Mouse (Mus musculus): ENCODE data around the gene Tnfrsf12a. TPM values are rescaled to one million over a fixed set of nuclear protein-coding genes. Genes with fewer than 3 reads are reported as not detected.

The Tnfrsf12a gene
- polyA plus RNA-seq, 1 experiment from 2014 or later, result 4.3 TPM

- DNase-seq (ENCODE audit: low spot score), result peak; percentile 61
- Histone ChIP-seq H3K4me2 (ENCODE audit: low read depth, severe bottlenecking) (no peak overlapping the region), H3K4me1 (ENCODE audit: control insufficient read depth, insufficient read depth, low read length) (no peaks in the 10 kb centered on the region), H3K27ac (replicated peaks; ENCODE audit: low read depth, low read length) (no peak overlapping the region), H3K9me3 (ENCODE audit: control insufficient read depth, low read length) (no peaks in the 10 kb centered on the region), H3K36me3 (ENCODE audit: control insufficient read depth, insufficient read depth, low read length) (peaks cover 8% of the 10 kb centered on the region), H3K9ac (ENCODE audit: low read length) (no peak overlapping the region), H3K4me3 (ENCODE audit: low read depth, low read length) (no peak overlapping the region), H3K27me3 (ENCODE audit: control insufficient read depth, insufficient read depth, low read length) (peaks cover 22% of the 10 kb centered on the region)
- 12% methylated on average over 5 of the region's 5 CpGs for WGBS
- ATAC-seq (ENCODE audit: insufficient number of reproducible peaks, low FRiP score, low TSS enrichment, low read depth), result peak; percentile 45; the same call in 1 of the 2 replicates
Measured at GRCm38 (mm10) chr17:23664556-23665021, 12.7 kb downstream of the Tnfrsf12a start.

DNA sequence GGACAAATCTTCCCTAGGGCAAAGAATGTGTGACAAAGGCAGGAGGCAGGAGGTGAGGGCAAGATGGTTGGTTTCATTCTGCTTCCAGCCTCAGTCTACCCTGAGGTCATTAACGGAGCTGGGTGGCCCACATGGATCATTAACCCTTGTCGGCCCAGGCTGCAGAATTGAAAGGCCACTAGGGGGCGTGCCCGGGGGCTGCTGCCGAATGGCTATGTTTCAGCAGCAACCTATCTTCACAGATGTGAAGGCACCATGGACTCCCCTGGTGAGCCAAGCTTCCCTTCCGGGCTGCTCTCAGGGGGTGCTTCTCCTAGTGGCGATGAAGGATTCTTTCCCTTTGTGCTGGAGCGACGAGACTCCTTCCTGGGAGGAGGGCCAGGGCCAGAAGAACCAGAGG, 15.7 kb downstream of the Tnfrsf12a start:
- WGBS, result 4% methylated on average over 9 of the region's 9 CpGs
- Histone ChIP-seq H3K9me3 (ENCODE audit: control insufficient read depth, low read length) (no peaks in the 10 kb centered on the region), H3K36me3 (ENCODE audit: control insufficient read depth, insufficient read depth, low read length) (peaks cover under 1% of the 10 kb centered on the region; the same call in 1 of the 2 replicates), H3K27ac (replicated peaks; ENCODE audit: low read depth, low read length) (no peak overlapping the region), H3K4me2 (ENCODE audit: low read depth, severe bottlenecking) (no peak overlapping the region), H3K27me3 (ENCODE audit: control insufficient read depth, insufficient read depth, low read length) (peaks cover 22% of the 10 kb centered on the region), H3K4me3 (ENCODE audit: low read depth, low read length) (no peak overlapping the region), H3K9ac (ENCODE audit: low read length) (no peak overlapping the region), H3K4me1 (ENCODE audit: control insufficient read depth, insufficient read depth, low read length) (no peaks in the 10 kb centered on the region)
- ATAC-seq (ENCODE audit: insufficient number of reproducible peaks, low FRiP score, low TSS enrichment, low read depth) (no peak), DNase-seq (ENCODE audit: low spot score) (peak; percentile 47)

- Histone ChIP-seq H3K4me3 (ENCODE audit: low read depth, low read length) (no peak overlapping the region), H3K4me2 (ENCODE audit: low read depth, severe bottlenecking) (no peak overlapping the region)
Measured at GRCm38 (mm10) chr17:23660876-23661200, 16.4 kb downstream of the Tnfrsf12a start.

DNA sequence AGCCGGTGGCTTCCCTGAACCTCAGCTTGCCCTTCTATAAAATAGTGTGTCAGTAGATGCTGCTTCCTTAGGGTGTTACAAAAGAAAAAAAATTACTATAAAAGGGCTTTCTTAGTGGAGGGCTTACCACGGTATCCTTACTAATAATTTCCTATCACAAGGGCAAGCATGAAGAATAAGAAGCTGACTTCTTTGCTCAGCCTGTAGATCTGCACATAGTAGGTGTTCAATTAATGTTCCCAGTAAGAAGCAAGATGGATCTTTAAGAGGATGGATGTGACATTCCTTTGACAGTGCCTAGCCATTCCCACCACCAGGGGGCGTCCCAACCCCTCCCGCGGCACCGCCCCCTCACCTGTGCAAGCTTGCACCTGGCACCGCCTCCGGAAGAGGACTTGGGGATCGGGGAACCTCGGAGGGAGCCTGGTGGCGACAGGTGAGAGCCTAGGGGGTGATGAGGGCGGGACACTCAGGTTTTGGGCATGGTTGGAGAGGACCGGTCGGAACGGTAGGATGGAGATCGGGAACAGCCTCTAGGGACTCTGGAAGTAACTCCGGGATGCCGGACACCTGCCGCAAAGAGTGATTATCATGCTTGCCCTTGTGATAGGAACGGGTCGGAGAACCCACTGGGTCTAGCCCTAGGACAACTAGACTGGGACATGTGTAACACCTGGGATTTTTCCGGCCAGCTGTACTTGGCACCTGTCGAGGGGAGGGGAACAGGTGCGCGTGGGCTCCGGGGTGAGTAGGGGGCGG, 17.0 kb downstream of the Tnfrsf12a start, which contains the start of gene Bicdl2:
Gene Bicdl2, plus strand, starts transcription at position 390 of the 759 bp plus-strand sequence.
- no peak within 1 kb of the TSS for H3K4me2 ChIP-seq (ENCODE audit: low read depth, severe bottlenecking)
- H3K27me3 ChIP-seq (ENCODE audit: control insufficient read depth, insufficient read depth, low read length), result peaks cover 22% of the 10 kb centered on the region
- DNase-seq (ENCODE audit: low spot score) (peak; percentile 67), ATAC-seq (ENCODE audit: insufficient number of reproducible peaks, low FRiP score, low TSS enrichment, low read depth) (no peak)
- H3K4me1 ChIP-seq (ENCODE audit: control insufficient read depth, insufficient read depth, low read length), result no peaks in the 10 kb centered on the region
- 6% methylated on average over 27 of the region's 27 CpGs for WGBS
- H3K9me3 ChIP-seq (ENCODE audit: control insufficient read depth, low read length), result no peaks in the 10 kb centered on the region
- H3K27ac ChIP-seq (replicated peaks; ENCODE audit: low read depth, low read length), result no peak within 1 kb of the TSS
- H3K4me3 ChIP-seq (ENCODE audit: low read depth, low read length), result no peak within 1 kb of the TSS
- no peak within 1 kb of the TSS for H3K9ac ChIP-seq (ENCODE audit: low read length)
- H3K36me3 ChIP-seq (ENCODE audit: control insufficient read depth, insufficient read depth, low read length), result no peaks in the 10 kb centered on the region

More at GRCm38 (mm10) chr17:23660876-23661200, 16.4 kb downstream of the Tnfrsf12a start:
- Histone ChIP-seq H3K4me1 (ENCODE audit: control insufficient read depth, insufficient read depth, low read length) (no peaks in the 10 kb centered on the region), H3K9me3 (ENCODE audit: control insufficient read depth, low read length) (no peaks in the 10 kb centered on the region), H3K9ac (ENCODE audit: low read length) (no peak overlapping the region), H3K36me3 (ENCODE audit: control insufficient read depth, insufficient read depth, low read length) (no peaks in the 10 kb centered on the region), H3K27me3 (ENCODE audit: control insufficient read depth, insufficient read depth, low read length) (peaks cover 22% of the 10 kb centered on the region), H3K27ac (replicated peaks; ENCODE audit: low read depth, low read length) (no peak overlapping the region)
- 4% methylated on average over 14 of the region's 14 CpGs for WGBS
- DNase-seq (ENCODE audit: low spot score) (no peak), ATAC-seq (ENCODE audit: insufficient number of reproducible peaks, low FRiP score, low TSS enrichment, low read depth) (no peak)

DNA sequence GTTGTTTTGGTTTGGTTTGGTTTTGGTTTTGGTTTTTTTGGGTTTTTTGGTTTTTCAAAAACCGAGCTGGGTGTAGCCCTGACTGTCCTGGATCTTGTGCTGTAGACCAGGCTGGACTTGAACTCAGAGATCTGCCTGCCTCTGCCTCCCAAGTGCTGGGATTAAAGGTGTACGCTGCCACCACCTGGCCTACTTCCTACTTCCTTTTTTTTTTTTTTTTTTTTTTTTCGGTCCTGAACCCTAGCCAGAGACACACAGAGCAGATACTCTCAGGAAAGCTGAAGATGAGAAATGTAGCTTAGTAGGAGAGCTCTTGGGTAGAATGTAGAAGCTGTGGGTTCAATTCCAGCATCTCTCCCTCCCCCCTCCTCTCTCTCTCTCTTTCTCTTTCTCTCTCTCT, 18.8 kb downstream of the Tnfrsf12a start:
- Histone ChIP-seq H3K27me3 (ENCODE audit: control insufficient read depth, insufficient read depth, low read length) (peaks cover 22% of the 10 kb centered on the region), H3K9ac (ENCODE audit: low read length) (no peak overlapping the region)

GRCm38 (mm10) chr17:23654410-23654809, 22.9 kb downstream of the Tnfrsf12a start:
- Histone ChIP-seq H3K27ac (replicated peaks; ENCODE audit: low read depth, low read length) (no peak overlapping the region), H3K27me3 (ENCODE audit: control insufficient read depth, insufficient read depth, low read length) (no peaks in the 10 kb centered on the region; the same call in 1 of the 2 replicates), H3K9ac (ENCODE audit: low read length) (no peak overlapping the region), H3K4me1 (ENCODE audit: control insufficient read depth, insufficient read depth, low read length) (no peaks in the 10 kb centered on the region), H3K4me3 (ENCODE audit: low read depth, low read length) (no peak overlapping the region), H3K9me3 (ENCODE audit: control insufficient read depth, low read length) (no peaks in the 10 kb centered on the region), H3K4me2 (ENCODE audit: low read depth, severe bottlenecking) (no peak overlapping the region), H3K36me3 (ENCODE audit: control insufficient read depth, insufficient read depth, low read length) (no peaks in the 10 kb centered on the region)
- WGBS, result 65% methylated on average over 2 of the region's 2 CpGs
- DNase-seq (ENCODE audit: low spot score), result no peak
- no peak for ATAC-seq (ENCODE audit: insufficient number of reproducible peaks, low FRiP score, low TSS enrichment, low read depth)

More for the DNA sequence above, 18.8 kb downstream of the Tnfrsf12a start:
- Histone ChIP-seq H3K9me3 (ENCODE audit: control insufficient read depth, low read length) (no peaks in the 10 kb centered on the region), H3K4me1 (ENCODE audit: control insufficient read depth, insufficient read depth, low read length) (no peaks in the 10 kb centered on the region), H3K27ac (replicated peaks; ENCODE audit: low read depth, low read length) (no peak overlapping the region), H3K4me3 (ENCODE audit: low read depth, low read length) (no peak overlapping the region), H3K36me3 (ENCODE audit: control insufficient read depth, insufficient read depth, low read length) (no peaks in the 10 kb centered on the region), H3K4me2 (ENCODE audit: low read depth, severe bottlenecking) (no peak overlapping the region)
- no peak for DNase-seq (ENCODE audit: low spot score)
- 79% methylated on average over 3 of the region's 3 CpGs for WGBS
- ATAC-seq (ENCODE audit: insufficient number of reproducible peaks, low FRiP score, low TSS enrichment, low read depth), result no peak

DNA sequence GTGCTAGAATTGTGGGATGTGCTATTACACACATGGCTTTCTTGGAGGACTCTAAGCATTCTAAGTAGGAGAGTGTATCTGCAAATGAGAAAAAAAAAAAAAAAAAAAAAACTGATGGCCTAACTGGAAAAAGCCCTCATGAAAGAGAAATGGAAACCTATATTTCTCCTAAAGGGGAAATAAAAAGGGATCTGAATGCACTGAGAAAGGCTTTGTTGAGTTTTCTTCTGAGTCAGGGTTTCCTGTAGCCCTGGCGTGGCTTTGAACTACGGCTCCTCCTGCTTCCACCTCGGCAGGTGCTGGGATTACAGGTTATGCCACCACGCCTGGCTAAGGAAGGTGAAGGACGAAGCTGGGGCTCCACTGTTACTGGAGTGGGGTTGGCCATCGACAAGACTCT, 23.3 kb downstream of the Tnfrsf12a start:
- no peaks in the 10 kb centered on the region for H3K9me3 ChIP-seq (ENCODE audit: control insufficient read depth, low read length)
- H3K9ac ChIP-seq (ENCODE audit: low read length), result no peak overlapping the region
- H3K4me1 ChIP-seq (ENCODE audit: control insufficient read depth, insufficient read depth, low read length), result no peaks in the 10 kb centered on the region
- 60% methylated on average over 6 of the region's 6 CpGs for WGBS
- H3K4me2 ChIP-seq (ENCODE audit: low read depth, severe bottlenecking), result no peak overlapping the region
- no peaks in the 10 kb centered on the region for H3K36me3 ChIP-seq (ENCODE audit: control insufficient read depth, insufficient read depth, low read length)
- H3K27me3 ChIP-seq (ENCODE audit: control insufficient read depth, insufficient read depth, low read length), result no peaks in the 10 kb centered on the region
- no peak overlapping the region for H3K4me3 ChIP-seq (ENCODE audit: low read depth, low read length)
- H3K27ac ChIP-seq (replicated peaks; ENCODE audit: low read depth, low read length), result no peak overlapping the region
- no peak for DNase-seq (ENCODE audit: low spot score)
- no peak for ATAC-seq (ENCODE audit: insufficient number of reproducible peaks, low FRiP score, low TSS enrichment, low read depth)

DNA sequence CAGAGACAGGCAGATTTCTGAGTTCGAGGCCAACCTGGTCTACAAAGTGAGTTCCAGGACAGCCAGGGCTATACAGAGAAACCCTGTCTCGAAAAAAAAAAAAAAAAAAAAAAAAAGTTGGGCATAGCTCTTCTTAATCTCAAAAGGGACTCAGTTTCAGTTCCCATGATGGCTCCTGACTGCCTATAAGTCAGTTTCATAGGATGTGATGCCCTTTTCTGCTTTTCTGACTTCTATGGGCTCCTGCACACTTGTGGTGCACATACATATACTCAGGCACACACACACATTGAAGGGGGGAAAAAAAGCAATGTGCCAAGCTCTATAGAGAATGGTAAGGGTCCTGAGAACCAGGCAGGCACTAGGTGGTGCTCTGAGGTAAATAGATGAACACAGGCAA, 23.9 kb downstream of the Tnfrsf12a start:
- ATAC-seq (ENCODE audit: insufficient number of reproducible peaks, low FRiP score, low TSS enrichment, low read depth), result no peak
- no peak for DNase-seq (ENCODE audit: low spot score)
- H3K4me1 ChIP-seq (ENCODE audit: control insufficient read depth, insufficient read depth, low read length), result no peaks in the 10 kb centered on the region
- WGBS, result 86% methylated on average over 1 of the region's 2 CpGs
- H3K4me2 ChIP-seq (ENCODE audit: low read depth, severe bottlenecking), result no peak overlapping the region
- H3K27ac ChIP-seq (replicated peaks; ENCODE audit: low read depth, low read length), result no peak overlapping the region
- H3K9ac ChIP-seq (ENCODE audit: low read length), result no peak overlapping the region
- H3K27me3 ChIP-seq (ENCODE audit: control insufficient read depth, insufficient read depth, low read length), result no peaks in the 10 kb centered on the region
- H3K9me3 ChIP-seq (ENCODE audit: control insufficient read depth, low read length), result no peaks in the 10 kb centered on the region
- H3K36me3 ChIP-seq (ENCODE audit: control insufficient read depth, insufficient read depth, low read length), result no peaks in the 10 kb centered on the region
- no peak overlapping the region for H3K4me3 ChIP-seq (ENCODE audit: low read depth, low read length)

Measured in limb, embryonic 11.5 days (tissue).